Mouse (Mus musculus) retina, postnatal 1 day (tissue): Measurements from ENCODE around the gene Cyb5rl.
A peak's percentile ranks its signal among the peaks of the same experiment; 100 is the strongest.

ENCODE experiments used
- DNase-seq: peaks from one replicate; pipeline ENCODE4 v3.0.0-alpha.2; 2012

The Cyb5rl gene

GRCm38 (mm10) chr4:107066252-107067124 lies at the start of gene Cyb5rl, which contains the start of gene Mrpl37:
Gene Cyb5rl, plus strand, starts transcription at chr4:107066988.
Gene Mrpl37, minus strand, starts transcription at chr4:107066868.
- DNase-seq, result peak; percentile 98

- DNase-seq, result no peak
Observed at GRCm38 (mm10) chr4:107017257-107017656, 49.5 kb upstream of the Cyb5rl start.

- no peak for DNase-seq
Observed at GRCm38 (mm10) chr4:107018521-107018920, 48.3 kb upstream of the Cyb5rl start.

GRCm38 (mm10) chr4:107019027-107019426 lies 47.8 kb upstream of the Cyb5rl start:
- DNase-seq, result no peak

- no peak for DNase-seq
Observed at GRCm38 (mm10) chr4:107020287-107021000, 46.3 kb upstream of the Cyb5rl start.

GRCm38 (mm10) chr4:107021464-107021863 lies 45.3 kb upstream of the Cyb5rl start:
- no peak for DNase-seq

DNA sequence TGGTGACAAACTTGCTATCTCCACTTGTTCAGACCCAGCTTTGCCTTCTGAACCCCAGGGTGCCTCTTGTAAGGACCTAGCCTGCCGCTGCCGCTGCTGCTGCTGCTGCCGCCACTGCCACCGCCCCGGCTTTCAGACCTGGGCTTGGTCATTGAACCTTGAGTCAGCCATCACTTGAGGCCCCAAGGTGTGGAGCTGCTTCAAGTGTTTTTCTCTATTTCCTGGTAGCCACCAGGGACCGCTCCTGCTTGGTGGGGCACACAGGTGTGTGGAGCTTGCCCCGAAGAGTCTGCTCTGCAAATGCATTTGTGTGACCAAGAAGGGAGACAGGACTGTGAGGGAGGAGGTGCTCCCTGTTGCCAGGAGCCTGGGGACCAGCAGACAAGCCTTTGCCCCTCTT lies 41.9 kb upstream of the Cyb5rl start:
- no peak for DNase-seq

GRCm38 (mm10) chr4:107025369-107025768 lies 41.4 kb upstream of the Cyb5rl start:
- DNase-seq, result peak; percentile 57

GRCm38 (mm10) chr4:107026451-107026850 lies 40.3 kb upstream of the Cyb5rl start:
- no peak for DNase-seq

- no peak for DNase-seq
Observed at GRCm38 (mm10) chr4:107035689-107036088, 31.1 kb upstream of the Cyb5rl start.

- no peak for DNase-seq
Observed at GRCm38 (mm10) chr4:107036985-107037384, 29.8 kb upstream of the Cyb5rl start.

DNA sequence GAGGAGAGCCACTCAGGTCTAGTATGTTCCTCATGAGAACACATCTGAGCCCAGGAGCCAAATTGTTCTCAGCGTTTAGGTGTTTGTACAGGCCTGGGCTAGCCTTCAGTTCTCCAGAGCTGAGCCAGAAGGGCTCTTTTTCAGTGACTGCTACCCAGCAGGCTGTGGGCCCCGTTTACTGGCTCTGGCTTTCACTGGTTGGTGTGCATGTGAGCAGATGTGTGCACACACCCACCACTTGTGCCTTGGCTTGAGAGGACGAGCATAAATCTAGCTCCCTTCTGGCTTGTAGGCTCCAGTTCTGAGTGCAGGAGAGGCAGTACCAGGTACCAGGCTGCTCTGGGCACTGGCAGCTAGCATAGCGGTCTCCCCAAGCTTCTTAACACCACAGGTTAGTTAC lies 28.5 kb upstream of the Cyb5rl start:
- DNase-seq, result no peak

DNA sequence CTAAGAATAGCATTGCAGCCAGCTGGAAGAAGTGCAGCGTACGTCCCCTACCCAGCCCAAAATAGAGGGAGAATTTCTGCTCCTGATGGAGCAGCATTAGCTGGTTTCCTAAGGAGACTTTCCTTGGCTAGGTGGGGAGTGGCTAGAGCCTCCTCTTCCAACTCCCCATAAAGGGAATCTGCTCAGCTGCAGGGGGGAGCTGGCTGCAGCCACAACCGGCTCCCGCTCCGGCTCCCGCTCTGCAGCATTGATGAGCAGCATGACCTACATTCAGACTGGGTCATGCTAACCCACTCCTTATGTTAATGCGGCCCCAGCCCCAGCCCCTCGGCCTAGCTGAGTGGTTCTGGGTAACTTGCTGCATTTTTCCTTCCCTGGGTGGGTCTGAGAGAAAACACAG lies 27.5 kb upstream of the Cyb5rl start:
- peak; percentile 83 for DNase-seq

DNA sequence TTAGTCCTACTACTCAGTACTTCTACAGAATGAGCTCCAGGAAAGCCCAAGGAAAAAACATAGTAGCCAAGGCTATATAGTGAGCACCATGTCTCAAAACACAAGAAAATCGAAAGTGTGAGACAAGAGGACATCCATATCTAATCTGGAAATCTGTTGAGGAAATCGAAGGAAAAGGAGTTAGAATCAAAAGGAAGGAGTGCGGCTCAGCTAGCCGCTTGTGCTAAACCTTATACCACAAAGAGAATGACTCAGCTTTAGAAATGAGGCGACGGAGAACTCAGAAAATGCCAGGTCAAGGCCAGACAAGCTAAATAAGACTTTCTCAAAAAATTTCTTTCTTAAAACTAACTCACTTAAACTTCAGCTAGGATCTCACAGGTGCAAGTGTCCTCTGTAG lies 24.5 kb upstream of the Cyb5rl start:
- no peak for DNase-seq

GRCm38 (mm10) chr4:107045188-107045587 lies 21.6 kb upstream of the Cyb5rl start:
- DNase-seq, result no peak

DNA sequence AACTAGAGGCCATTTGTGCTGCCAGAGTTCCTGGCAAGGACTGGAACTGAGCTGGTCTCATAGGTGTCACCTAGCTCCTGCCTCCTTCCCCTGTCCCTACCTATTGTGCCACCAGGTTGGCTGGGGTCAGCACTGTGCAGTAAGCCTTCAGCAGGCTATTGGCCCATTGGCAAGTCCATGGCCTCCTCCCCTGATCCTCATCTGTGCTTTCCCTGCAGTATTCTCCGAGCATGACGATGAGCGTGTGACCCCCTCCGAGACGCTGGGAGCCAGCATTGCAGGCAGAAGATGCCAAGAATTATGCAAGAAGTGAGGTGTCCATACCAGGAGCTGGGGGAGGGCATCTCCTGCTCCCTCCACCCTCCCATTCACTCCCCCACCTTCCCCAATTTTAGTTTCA lies 19.0 kb upstream of the Cyb5rl start:
- DNase-seq, result no peak

DNA sequence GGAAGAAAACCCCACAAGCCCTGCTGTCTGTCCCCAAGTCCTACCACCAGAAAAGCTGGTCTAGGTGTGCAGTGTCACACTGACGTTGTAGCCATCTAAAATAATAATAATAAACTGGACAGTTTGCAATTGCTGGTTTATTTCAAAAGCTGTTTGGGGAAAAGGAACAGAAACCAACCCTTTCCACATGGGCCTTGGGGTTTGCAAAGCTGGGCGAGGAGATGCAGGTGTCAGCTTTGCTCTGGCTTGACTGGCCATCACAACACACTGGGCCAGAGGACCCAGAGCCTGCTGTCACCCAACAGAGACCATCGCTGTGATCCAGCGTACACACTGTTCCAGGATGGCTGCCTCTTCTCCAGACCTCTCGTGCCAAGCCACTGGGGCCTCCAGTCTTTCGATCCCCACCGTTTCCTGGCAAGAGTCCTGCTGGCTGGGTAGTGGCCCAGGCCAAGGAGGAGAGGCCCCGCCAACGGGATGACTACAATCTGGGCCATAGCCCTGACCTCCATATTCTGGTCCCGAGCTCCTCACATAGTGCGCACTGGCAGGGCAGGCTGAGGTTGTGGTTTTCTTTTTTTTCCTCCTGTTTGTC lies 18.1 kb upstream of the Cyb5rl start:
- no peak for DNase-seq

DNA sequence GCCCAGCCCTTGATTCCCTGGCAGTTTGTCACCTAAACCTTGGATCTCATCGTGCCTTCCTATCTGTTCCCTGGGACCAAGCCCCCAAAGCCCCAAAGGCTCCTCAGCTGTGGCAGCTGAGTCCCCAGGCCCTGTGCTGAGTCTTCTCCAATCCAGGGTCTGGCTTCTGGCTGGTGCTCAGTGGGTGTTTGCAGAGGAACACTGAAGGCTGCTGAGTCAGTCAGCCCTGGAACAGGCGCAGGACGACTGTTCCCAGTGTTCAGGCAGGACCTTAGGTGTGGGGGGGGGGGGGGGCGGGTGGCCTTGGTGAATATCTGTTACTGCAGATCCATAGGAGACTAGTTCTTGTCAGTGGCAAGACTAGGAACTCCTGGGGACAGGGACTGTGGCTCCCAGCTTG lies 14.9 kb upstream of the Cyb5rl start:
- no peak for DNase-seq

DNA sequence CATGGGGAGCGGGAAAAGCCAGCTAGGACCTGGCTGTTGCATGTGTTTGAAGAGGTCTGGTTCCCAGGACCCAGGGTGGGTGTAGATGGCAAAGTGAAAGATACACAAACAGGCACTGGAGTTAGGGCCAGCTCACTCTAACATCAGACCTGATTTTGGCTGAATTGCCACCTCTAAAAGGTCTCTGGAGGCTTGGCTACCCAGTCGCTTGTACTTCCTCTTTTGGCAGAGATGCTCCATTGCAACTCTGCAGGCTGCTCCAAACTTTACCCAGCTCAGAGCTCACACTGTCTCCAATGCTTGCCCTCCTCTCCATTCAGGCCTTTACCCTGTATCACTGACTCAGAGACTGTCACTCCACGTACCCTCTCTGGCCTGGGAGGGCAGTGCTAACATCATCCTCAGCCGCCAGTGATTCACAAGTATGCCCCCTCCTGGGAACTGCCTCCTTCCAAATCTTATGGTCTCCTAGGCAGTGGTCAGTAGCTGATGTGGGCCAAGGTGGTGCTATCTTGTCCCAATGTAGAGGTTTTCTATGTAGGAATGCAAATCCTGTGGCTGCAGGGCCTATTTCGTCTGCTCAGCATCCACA lies 13.7 kb upstream of the Cyb5rl start:
- DNase-seq, result peak; percentile 15

DNA sequence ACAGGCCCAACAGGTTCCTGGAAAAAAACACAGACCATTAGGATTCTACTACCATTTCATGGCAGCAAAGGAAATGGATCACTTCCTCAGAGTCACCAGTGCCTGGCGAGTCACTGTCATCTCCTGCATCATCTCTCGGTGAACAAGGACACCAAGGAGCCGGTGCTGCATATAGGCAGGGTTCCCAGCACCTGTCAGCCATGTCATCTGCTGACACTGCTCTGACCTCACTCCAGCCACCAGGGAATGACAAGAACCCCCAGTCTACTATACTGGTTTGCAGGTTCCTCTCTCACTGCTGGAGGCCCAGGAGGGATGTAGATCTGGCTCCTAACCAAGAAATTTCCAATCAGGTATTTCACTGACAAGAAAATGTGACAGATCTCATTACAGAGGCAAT lies 10.7 kb upstream of the Cyb5rl start:
- no peak for DNase-seq

DNA sequence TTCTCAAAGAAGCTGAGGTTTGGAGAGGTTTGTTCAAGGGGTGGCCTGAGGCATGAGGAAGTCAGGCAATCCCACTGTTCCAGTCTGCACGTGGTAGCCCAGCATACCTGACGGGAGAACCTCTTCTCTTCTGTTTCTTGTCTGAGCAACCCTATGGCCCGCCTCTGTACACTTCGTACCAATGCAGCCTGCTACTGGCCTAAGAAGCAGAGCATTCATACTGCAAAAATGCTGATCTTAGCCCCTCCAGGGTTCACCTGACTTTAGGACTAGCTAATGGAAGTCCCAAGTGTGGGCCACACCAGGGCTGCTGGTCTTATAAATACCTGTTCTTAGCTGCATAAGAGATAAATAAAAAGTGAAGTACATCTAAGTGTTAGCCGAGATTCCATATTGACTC lies 8.4 kb upstream of the Cyb5rl start:
- no peak for DNase-seq

DNA sequence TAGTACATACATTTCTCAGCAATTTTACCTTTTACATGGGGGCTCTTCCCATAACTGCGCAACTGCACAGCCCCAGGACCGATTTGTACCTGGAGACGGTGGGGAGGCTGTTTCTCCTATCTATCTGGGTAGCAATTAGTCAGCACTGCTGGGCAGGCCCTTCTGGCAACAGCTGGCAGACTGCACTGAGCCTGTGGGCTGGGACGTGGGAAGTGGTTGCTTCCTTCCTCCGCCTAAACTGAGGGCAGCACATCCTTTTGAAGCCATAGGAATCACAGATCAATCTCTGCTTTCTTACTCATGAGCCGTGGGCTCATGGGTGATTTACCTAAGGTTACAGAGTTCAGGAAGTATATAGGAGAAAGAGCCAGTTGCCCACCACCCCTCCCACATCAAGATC lies 8.0 kb upstream of the Cyb5rl start:
- no peak for DNase-seq

GRCm38 (mm10) chr4:107061560-107061959 lies 5.2 kb upstream of the Cyb5rl start:
- DNase-seq, result no peak
